Mouse (Mus musculus) cerebellum, adult (tissue): ENCODE results near the gene Atm.

Source experiments
- ATAC-seq: cut with Nextera tagmentation; 2 replicates; pipeline ENCODE4 v1.9.2; 2017; ENCODE audit warnings: mild to moderate bottlenecking, moderate library complexity, mixed read lengths; ENCODE audit not compliant: insufficient number of reproducible peaks, low FRiP score, low TSS enrichment

The Atm gene

DNA sequence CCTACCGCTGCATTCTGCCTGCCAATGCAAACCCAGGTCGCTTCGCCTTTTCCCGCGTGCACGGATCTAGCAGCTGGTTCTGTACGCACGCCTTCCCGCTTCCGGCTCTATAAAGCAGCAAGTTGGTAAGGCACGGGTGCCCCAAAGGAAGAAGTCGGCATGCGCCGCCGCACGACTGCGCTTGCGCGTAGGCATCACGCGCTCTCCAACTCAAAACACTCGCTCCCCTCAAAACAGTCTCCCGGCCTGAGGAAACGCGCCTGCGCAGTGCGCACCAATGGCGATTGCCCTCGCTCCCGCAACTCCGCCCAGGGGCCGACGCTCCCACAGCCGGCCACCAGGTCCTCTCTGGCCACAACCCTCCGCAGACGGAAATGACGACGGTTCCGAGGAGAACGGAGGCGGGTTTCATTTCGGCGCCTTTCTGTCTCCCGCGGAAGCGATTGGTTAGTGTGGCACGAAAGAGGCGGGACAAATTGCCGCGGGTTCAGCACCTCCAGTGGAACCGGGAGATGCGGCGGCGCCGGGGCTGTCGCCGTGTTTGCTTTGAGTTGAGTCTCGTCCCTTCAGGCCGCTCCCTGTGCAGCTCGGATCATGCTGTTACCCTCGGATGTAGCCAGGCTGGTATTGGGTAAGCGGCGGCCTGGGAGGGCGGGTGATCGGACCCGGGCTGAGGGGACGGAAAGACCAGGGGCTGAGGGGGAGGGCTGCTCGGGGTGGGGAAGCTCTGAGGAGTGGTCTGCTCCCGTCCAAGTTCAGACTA, at the start of gene Atm, which contains the start of gene Npat:
Atm (minus strand) TSS at position 183 of the 763 bp plus-strand sequence.
Npat (plus strand) TSS at position 490 of the 763 bp plus-strand sequence.
- ATAC-seq: peak; percentile 99

DNA sequence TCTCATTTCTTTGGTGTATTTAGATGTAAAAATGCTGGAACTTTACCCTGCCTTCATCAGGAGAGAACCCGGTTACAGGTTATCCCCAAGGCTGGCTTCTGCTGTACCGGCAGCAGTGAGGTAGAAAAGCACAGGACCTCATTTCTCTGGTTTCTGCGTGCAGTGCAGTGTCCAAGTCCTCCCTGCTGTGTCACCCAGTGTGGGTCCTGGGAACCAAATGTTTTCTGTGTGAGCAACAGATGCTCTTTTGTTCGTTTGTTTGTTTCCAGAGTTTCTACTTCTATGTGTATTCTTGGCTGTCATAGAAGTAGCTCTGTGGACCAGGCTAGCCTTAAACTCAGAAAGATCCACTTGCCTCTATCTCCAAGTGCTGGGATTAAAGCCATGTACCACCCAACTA, 45.3 kb upstream of the Atm start:
- ATAC-seq: peak; percentile 61; the same call in 1 of the 2 replicates

DNA sequence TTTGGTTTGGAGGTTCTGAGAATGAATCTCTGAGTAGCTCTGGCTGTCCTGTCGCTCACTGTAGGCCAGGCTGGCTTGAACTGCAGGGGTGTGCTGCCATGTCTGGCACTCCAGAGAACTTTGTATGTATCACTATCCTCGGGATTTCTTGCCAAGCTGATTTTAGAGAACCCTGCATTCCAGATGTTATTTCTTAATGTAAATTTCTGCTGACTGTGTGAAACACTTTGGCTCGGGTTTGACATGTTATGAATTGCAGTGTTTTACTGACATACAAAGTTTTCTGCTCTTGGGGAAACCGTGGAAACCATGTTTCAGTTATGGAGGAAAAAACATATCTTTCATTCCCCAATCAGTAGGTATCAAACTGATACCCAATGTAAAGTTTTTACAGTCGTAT, 39.2 kb upstream of the Atm start:
- no peak for ATAC-seq

DNA sequence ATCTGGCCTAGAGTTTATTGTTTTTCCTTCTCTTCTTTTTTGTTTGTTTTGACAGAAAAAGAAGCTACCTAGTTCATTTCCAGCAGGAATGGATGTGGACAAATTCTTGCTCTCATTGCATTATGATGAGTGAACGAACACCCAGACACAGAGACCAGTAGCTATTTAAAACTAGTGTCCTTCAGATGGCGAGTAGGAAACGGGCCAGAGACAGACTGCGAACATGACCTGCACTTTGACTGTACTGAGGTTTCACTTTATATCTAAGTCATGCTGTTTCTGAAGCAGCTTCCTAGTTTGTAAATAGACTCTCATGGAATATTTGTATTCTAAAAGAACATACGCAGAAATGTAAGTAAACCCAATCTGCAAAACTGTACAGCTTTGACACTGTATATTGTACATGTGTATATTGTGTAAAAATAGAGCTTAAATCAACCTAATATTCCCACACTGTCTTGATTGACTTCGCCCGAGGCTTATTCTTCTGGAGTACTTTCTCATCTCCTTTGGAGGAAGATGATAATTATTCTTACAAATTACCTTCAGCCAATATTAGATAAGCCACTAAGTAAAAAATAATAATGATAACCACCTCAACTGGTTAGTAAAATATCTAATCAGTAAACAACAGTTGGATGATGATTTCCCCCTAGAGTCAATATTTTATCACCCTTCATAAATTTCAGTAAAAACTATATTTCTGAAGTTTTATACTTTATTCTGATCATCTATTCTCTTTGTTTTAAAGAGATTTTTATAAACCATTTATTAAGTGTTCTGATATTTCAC, 36.2 kb upstream of the Atm start:
- ATAC-seq: no peak

GRCm38 (mm10) chr9:53570662-53571061, 34.1 kb upstream of the Atm start:
- ATAC-seq: no peak

DNA sequence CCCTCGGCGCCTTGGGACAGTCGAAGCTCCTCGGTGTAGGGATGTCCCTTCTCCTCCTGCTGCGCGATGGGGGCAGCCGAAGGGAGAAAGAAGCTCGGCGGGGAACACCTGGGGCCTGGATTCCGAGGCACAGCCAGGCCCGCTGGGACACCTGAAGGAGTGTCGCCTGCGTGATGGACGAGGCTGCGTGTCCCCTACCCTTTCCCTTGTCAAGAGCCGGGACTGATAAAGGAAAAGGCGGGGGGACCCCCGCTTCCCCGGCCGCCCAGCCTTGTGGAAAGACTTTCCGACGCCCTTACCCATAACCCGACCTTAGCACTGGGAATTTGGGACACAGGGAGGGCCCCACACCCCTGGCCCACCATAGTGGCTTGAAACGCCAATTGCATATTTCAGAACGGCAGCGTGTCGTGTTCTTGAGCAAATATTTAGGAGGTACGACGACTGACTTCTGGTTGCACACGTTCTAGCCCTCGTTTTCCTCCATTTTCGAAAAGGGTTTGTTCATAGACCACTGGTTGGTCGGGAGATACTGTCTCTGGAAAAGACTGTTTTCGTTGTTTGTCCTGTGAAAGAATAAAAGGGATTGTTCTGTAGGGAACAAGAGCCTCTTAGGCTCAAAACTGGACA, 911 bp upstream of the Atm start:
- 0 out of 2 replicates have a peak, but pooled peaks have one; percentile 1 for ATAC-seq

DNA sequence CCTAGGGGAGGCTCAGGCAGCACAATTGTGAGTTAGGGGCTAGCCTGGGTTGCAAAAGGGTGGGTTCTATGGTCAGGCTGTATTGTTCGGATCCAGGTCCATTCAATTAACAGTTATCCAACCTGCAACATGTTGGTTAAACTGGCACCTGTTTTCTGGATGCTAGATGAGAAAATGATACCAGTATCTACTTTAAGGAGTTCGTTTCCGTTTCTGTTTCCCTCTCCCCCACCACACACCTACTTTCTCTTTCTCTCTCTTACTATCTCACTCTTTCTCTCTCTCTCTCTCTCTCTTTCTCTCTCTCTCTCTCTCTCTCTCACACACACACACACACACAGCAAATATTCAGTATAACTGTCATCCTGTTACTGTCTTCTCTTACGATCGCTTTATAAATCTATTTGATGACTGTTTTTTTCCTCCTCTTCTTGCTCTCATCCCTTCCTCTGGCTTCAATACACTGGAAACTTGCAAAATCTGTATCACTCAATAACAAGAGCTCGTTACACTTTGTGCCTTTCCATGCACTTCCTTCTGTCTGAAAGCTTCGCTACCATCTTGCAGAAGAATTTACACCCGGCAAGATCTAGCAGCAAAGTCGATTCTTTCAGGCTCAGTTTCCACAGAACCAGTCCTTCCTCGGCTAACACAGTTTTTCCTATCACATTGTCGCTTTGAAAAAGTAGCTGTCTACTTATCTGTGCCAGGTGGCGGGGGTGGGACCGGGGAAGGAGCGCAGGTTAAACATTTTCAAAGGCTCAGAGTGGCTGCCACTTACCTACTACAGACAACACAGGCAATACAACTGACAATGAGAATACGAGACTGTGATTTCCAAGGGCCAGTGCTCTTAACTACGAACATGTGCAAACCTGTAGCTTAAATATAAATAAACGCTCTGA, 872 bp downstream of the Atm start:
- ATAC-seq: no peak

- ATAC-seq: no peak
These were observed 19.0 kb downstream of the Atm start for GRCm38 (mm10) chr9:53517373-53518009.

DNA sequence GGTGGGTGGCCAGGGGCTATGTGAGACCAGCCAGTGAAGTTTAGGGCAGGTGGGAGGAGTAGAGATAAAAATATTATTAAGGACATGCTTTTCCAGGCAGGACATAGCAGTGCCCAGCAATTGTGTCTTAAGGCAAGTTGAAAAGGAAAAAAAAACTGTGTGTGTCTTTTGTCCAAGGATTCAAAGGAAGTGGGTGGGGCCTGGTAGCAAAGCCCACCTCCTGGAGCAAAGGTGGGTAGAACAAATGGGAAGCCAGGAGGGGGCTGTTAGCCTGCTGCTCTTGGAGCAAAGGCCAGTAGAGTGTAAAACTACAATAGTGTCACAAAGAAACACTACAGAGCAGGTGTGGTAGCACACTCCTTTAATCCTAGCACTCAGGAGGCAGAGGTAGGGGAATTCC, 22.4 kb downstream of the Atm start:
- ATAC-seq: no peak

DNA sequence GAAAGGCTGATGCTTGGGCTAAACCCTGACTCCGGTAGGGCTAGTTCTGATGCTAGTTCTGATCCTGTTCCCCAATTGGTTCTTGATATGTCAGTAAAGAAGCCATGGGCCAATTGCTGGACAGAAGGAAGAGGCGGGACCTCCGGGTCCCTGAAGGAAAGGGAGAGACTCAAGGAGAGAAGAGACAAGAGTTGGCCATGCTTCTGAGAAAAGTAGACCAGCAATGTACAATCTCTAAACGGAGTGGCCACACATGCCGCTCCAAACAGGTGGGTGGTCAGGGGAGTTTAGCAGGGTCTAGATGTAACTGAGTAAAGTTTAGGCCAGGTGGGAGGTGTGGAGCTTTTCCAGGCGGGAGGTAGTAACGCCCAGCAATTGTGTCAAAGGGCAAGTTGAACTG, 28.5 kb downstream of the Atm start:
- ATAC-seq: no peak

DNA sequence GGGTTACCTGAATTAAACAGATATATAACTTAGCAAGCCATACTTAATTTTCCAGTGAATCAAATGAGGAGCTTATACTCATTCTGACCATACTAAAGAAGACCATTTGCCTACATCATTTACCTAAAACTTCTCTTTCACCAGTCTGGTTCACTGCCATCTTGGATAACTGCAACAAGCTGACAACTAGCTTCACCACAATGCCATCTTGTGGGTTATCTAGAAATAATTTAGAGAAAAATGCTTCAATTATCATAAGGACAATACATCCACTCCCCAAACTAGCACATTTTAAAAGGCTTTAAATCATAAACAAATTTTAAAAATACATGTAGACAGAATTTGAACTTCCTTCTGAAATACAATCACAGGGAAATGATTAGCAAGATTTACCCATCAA, 50.7 kb downstream of the Atm start:
- no peak for ATAC-seq

- no peak for ATAC-seq
These were observed 63.6 kb downstream of the Atm start for GRCm38 (mm10) chr9:53472806-53473518.

DNA sequence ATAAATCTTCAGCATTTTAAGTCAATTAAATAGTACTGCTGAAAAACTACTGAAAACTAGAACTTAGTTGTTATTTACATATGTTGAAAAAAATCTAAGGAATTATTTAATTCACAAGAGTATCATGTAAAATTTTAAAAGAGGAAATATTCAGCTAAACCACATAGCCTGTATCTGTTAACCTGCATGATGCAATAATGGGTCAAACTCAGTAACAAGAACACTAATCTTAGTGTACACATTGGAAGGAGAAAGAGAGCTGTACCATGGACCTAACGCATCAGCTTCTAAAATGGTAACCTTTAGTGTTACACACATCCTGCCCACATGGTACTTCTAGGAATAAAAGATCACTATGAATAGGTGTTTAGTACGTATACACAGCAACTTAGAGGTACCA, 84.5 kb downstream of the Atm start:
- ATAC-seq: no peak

DNA sequence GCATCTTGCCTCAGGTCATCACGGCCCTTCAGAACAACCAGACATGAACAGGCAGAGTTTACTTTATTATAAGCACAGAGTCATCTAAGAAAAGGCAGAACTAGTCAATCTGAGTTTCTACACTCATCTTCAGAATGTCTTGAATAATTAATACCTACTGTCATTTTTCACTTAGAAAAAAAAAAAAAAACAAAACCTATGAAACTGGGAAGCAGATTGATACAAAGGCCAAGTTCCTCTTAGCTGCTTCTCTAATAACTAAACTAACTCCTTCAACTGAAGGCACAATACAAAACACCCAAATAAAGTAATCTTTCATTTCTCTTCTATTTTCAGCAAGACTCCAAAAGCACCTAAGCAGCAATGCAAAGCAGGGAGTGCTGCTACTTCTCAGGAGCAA, 85.9 kb downstream of the Atm start:
- no peak for ATAC-seq

- no peak for ATAC-seq
These were observed 100.5 kb downstream of the Atm start for GRCm38 (mm10) chr9:53435830-53436570.

DNA sequence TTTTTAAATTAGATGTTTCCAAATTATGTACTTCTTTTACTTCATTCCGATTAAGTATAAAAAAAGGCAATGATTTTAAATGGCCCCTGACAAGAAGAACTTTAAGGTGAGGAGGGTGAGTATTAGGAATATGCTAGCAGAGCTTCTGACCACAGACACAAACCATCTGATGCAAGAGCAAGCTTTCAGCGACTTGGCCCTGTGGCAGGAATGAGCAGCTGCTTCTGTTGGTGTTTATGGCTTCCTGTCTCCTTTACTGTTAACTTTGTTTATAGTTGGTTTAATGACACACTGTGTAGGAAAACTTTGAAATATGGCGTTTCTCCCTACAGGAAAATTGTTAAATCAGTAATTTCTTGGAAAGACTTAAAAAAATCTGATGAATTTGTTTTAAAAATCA, 108.9 kb downstream of the Atm start:
- ATAC-seq: no peak

DNA sequence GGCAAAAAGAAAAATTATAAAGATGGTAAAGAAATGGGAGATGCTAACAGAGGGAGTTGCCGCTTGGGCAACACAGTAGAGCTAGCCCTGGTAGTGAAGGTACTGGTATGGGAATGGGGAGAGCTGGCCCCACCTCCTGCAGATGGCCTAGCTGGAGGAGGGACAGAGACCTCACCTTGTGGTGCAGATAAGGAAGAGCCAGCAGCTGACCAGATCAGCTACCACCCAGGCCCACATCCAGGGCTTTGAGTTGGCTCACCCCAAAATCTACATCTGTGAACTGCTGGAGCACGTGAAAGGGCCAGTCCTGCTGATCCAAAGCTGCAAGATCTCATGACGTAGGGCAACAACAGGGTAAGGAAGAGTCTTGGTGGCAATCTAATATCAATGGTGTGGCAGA, 109.8 kb downstream of the Atm start:
- ATAC-seq: no peak

GRCm38 (mm10) chr9:53422133-53422896, 114.2 kb downstream of the Atm start:
- ATAC-seq: no peak
